Mouse (Mus musculus) hindbrain, embryonic 12.5 days (tissue): Measurements from ENCODE around the gene Usp36. TPM values are rescaled to one million over a fixed set of nuclear protein-coding genes. Genes with fewer than 3 reads are reported as not detected.
A peak's percentile ranks its signal among the peaks of the same experiment; 100 is the strongest.

Experiments used
- ATAC-seq: fragments of 200-750 bp; cut with Nextera tagmentation; 2 replicates; pipeline ENCODE4 v1.8.0; 2017; ENCODE audit warnings: moderate TSS enrichment; ENCODE audit not compliant: low FRiP score
- H3K27ac ChIP-seq: fragments of 300-500 bp; sonication (generic); 2 replicates; pipeline ENCODE4 v1.5.1; 2016; ENCODE audit warnings: mild to moderate bottlenecking
- H3K27me3 ChIP-seq: fragments of 300-500 bp; sonication (generic); 2 replicates; pipeline ENCODE4 v1.6.1; 2016; ENCODE audit warnings: mild to moderate bottlenecking
- H3K36me3 ChIP-seq: fragments of 300-500 bp; sonication (generic); 2 replicates; pipeline ENCODE4 v1.6.1; 2016; ENCODE audit warnings: mild to moderate bottlenecking
- H3K4me1 ChIP-seq: fragments of 300-500 bp; sonication (generic); 2 replicates; pipeline ENCODE4 v1.6.1; 2016
- H3K4me2 ChIP-seq: fragments of 300-500 bp; sonication (generic); replicated peaks from 2 replicates; pipeline ENCODE4 v1.6.1; 2016; ENCODE audit warnings: mild to moderate bottlenecking
- H3K4me3 ChIP-seq: fragments of 300-500 bp; sonication (generic); 2 replicates; pipeline ENCODE4 v1.5.1; 2016; ENCODE audit warnings: mild to moderate bottlenecking
- H3K9ac ChIP-seq: fragments of 300-500 bp; sonication (generic); 2 replicates; pipeline ENCODE4 v1.6.1; 2016; ENCODE audit warnings: mild to moderate bottlenecking, moderate library complexity
- H3K9me3 ChIP-seq: fragments of 300-500 bp; sonication (generic); replicated peaks from 2 replicates; pipeline ENCODE4 v1.6.1; 2016; ENCODE audit warnings: mild to moderate bottlenecking
- WGBS: fragments of 180-500 bp; shearing (Covaris S2); methylation state at CpG from one replicate; pipeline ENCODE4 v1.1.7; 2016; 5-methylcytosine and 5-hydroxymethylcytosine counted together
- polyA plus RNA-seq: library from polyadenylated mRNA; unstranded; fragments of >200 nt; fragmentation: Nextera tagmentation; extraction: Ambion mirVana; gene quantifications from 2 replicates; pipeline ENCODE4 v1.2.1, GENCODE M21; 2016

Usp36 gene
- polyA plus RNA-seq, result 17.1 and 19.9 TPM in 2 replicates

DNA sequence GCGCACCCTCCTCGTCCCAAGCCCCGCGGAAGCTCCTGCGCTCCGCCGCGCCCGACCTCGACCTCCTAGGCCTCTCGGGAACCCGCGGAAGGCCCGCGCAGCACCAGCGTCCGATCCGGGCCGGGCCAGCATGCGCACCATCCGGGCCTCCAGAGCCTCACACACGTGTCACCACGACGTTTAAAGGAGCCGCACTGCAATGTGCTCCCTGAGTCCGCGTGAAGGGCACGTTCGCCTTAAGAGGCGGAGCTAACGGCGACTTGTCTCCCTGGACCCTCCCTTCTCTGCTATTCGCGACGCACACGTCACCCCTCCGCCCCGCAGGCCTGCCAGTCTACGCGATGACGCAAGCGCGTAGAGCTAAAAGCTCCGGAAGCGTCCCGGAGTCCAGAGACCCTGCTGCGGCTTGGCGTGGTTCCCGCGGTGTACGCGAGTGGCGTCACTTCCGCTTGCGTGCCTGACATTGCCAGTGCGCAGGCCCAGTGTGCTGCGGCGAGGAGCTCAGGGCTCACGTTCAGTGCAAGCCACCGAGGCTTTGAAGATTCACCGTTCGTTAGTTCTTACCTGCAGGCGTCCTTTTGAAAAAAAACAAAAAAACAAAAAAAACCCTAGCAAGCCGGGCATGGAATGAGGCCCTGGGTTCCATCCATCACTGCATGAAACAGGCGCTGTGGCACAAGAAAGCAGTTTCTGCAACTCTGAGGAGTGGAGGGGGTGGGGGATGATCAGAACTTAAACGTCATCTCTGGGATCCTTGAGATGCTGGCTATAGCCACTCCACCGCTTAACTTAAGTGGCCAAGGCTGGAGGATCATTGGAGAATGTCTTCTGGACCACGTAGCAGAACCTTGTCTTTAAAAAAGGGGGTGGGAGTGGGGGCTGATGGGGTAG, at the start of gene Usp36:
TSS of gene Usp36 (minus strand) at position 246 of the 891 bp plus-strand sequence.
- whole genome bisulfite sequencing, result under 1% methylated on average over 68 of the region's 68 CpGs
- H3K27me3 ChIP-seq, result no peaks in the 10 kb centered on the region
- peak; percentile 99 for ATAC-seq

DNA sequence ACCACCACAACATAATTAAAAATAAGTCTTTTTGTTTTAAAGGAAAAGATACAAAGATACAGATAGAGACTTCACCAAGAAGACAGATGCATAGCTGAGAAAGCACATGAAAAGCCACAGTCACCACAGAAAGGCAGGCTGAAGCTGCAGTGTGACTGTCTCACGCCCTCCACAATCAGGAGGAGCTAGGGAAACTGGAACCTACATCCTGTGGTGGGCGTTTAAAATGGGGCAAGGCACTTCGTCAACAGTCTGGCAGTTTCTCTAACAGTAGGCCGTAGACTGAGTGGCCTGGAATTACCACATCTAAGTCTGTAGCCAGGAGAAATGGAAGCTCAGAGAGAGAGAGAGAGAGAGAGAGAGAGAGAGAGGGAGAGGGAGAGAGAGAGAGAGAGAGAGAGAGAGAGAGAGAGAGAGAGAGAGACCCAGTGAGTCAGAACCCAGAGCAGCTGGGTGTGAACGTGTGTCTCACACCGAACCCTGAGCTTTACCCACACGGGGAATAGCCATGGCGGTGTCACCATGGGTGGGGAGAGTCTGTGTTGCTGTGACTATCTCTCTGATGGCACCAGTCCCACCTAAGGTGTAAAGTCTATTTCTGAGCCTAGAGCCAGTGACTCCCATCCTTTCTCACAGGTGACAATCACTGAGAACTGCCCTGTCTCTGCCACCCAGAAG, 47.6 kb upstream of the Usp36 start:
- H3K27ac ChIP-seq, result no peak overlapping the region
- no peak overlapping the region for H3K9ac ChIP-seq
- peaks cover 12% of the 10 kb centered on the region for H3K4me1 ChIP-seq
- no peak overlapping the region for H3K4me3 ChIP-seq
- no peaks in the 10 kb centered on the region for H3K36me3 ChIP-seq
- no peak for ATAC-seq
- H3K4me2 ChIP-seq, result no peak overlapping the region
- no peaks in the 10 kb centered on the region for H3K9me3 ChIP-seq
- 84% methylated on average over 8 of the region's 8 CpGs for WGBS
- H3K27me3 ChIP-seq, result no peaks in the 10 kb centered on the region

More for the DNA sequence above, at the start of gene Usp36:
- Histone ChIP-seq H3K9me3 (no peaks in the 10 kb centered on the region), H3K4me1 (peaks cover 21% of the 10 kb centered on the region), H3K4me2 (peak within 1 kb of the TSS; percentile 96), H3K4me3 (peak within 1 kb of the TSS; percentile 91), H3K36me3 (peaks cover 25% of the 10 kb centered on the region), H3K27ac (peak within 1 kb of the TSS; percentile 81), H3K9ac (peak within 1 kb of the TSS; percentile 88)

DNA sequence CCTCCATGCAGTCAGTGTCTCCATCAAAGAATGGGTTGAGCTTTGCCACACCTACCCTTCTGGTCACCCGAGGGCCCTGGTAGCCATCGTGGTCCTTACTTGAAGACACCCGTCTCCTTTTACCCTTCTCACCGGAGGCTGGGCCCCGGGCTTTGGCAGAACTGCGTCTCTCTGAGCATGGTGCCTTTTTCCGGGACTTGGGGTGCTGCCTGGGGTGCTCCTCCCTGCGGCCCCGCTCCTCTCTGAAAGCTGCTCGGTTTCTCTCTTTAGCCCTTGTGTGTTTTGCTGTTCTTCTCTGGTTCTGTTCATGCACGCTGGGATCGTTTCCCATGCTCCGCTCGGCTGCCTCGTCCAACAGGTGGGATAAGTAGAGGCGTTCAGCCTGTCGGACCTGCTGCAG, 43.4 kb upstream of the Usp36 start:
- Histone ChIP-seq H3K4me1 (peaks cover 6% of the 10 kb centered on the region), H3K27ac (no peak overlapping the region), H3K4me3 (no peak overlapping the region), H3K36me3 (0 out of 2 replicates have a peak, but pooled peaks cover 3% of the 10 kb centered on the region), H3K27me3 (no peaks in the 10 kb centered on the region), H3K4me2 (no peak overlapping the region), H3K9ac (no peak overlapping the region), H3K9me3 (no peaks in the 10 kb centered on the region)
- no peak for ATAC-seq
- 90% methylated on average over 17 of the region's 17 CpGs for WGBS

DNA sequence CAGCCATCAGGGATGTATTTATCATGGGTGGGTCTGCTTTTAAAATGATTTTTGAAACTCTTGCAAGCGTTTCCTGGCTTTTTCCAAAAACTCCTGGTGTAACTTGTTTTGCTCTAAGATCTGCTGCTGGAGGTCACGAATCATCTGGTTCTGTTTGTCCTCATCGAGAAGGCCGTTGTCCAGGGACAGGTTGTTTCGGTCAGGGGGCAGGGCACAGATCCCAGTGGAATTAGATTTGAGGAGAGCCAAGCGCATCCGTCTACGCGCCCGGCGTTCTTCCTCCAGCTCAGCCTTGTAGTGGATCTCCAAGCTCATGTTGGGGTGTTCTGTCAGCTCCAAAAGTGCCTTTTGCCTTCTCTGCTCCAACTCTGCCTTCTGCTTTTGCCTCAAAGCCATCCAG, 42.3 kb upstream of the Usp36 start:
- Histone ChIP-seq H3K4me2 (no peak overlapping the region), H3K4me3 (no peak overlapping the region), H3K9me3 (no peaks in the 10 kb centered on the region), H3K36me3 (0 out of 2 replicates have a peak, but pooled peaks cover 3% of the 10 kb centered on the region), H3K27ac (no peak overlapping the region), H3K27me3 (no peaks in the 10 kb centered on the region), H3K9ac (no peak overlapping the region), H3K4me1 (peaks cover 17% of the 10 kb centered on the region)
- ATAC-seq, result no peak
- 84% methylated on average over 11 of the region's 11 CpGs for WGBS

DNA sequence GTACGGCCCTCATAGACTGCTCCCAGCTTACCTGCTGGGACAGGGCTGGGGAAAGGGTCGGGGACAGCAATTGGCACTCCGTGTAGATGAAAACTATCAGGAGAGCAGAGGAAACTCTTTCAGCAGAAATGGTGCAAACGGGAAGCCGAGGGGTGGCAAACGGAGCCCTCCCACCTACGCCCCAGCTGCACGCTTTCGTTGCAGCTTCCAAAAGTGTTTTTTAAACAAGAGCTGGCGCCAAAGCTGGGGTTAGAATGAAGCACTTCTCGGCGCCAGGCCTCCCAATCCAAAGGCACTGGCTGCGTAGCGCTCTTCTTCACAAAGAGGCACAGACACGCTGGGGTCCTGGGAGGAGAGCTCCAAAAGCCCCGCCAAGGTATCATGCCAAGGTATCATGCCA, 40.7 kb upstream of the Usp36 start:
- WGBS, result 96% methylated on average over 16 of the region's 16 CpGs
- H3K4me3 ChIP-seq, result no peak overlapping the region
- H3K27me3 ChIP-seq, result no peaks in the 10 kb centered on the region
- peaks cover 6% of the 10 kb centered on the region; the same call in 1 of the 2 replicates for H3K36me3 ChIP-seq
- ATAC-seq, result no peak
- H3K4me2 ChIP-seq, result no peak overlapping the region
- H3K9ac ChIP-seq, result no peak overlapping the region
- H3K27ac ChIP-seq, result no peak overlapping the region
- peaks cover 27% of the 10 kb centered on the region for H3K4me1 ChIP-seq
- H3K9me3 ChIP-seq, result no peaks in the 10 kb centered on the region

DNA sequence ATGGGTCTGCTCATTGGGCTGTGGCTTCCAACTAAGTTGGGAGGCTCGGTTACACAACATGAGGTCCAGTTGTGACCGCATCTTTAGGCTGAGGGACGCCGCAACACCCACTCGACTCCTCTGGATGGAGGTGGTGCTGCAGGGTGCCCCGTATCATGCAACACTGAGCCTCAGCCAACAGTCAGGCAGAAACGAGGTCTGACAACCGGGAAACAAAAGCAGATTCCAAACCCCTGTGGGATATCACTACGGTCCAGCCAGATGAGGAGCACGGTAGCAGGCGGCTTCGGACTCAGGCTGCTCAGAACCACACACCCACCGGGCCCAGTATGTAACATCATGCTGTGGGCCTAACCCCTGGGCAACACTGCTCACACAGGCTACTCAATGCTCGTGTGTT, 40.3 kb upstream of the Usp36 start:
- no peak overlapping the region for H3K4me2 ChIP-seq
- 94% methylated on average over 14 of the region's 14 CpGs for WGBS
- no peaks in the 10 kb centered on the region for H3K27me3 ChIP-seq
- H3K27ac ChIP-seq, result no peak overlapping the region
- no peak for ATAC-seq
- peaks cover 6% of the 10 kb centered on the region; the same call in 1 of the 2 replicates for H3K36me3 ChIP-seq
- H3K4me3 ChIP-seq, result no peak overlapping the region
- no peaks in the 10 kb centered on the region for H3K9me3 ChIP-seq
- H3K4me1 ChIP-seq, result peaks cover 27% of the 10 kb centered on the region
- H3K9ac ChIP-seq, result no peak overlapping the region

DNA sequence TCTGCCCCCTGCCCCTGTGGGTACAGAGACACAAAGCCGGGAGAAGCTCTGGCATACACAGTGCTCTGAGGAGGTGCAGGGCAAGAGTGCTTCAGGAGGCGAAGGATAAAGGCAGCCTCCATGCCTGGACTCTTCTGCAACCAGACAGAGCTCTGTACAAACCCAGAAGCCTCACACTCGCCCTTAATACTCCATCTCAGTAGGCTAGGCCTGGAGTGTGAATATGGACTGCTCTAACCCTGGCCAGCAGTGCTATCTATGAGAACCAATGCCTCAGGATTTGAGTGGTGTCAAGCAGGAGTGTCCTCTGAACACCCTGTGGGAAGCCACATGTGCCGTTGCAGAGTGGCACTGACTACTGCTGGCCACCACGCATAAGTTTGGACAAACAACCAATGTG, 38.9 kb upstream of the Usp36 start:
- 88% methylated on average over 5 of the region's 5 CpGs for WGBS
- Histone ChIP-seq H3K4me1 (peaks cover 32% of the 10 kb centered on the region), H3K27ac (no peak overlapping the region)

DNA sequence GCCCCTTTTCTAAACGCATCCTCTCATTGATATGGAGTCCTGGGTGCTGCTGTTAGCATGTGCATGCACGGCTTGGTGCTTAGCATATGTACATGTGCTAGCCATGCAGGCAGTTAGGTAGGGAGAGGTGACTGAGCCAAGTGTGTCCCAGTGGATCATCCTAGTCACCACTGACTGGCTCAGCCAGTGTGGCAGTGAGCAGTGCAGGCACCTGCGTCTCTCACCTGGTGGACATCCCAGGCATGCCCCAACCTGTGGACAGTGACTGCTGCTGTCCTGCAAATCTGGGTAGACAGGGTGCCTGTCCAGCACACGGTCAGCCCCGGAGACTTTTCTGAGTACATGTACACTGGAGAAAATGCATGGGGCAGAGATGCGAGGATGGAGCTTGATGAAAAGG, 38.5 kb upstream of the Usp36 start:
- Histone ChIP-seq H3K27me3 (no peaks in the 10 kb centered on the region), H3K4me2 (no peak overlapping the region), H3K4me1 (peaks cover 32% of the 10 kb centered on the region), H3K27ac (peak overlapping the region; percentile 49; the same call in 1 of the 2 replicates), H3K9ac (no peak overlapping the region), H3K9me3 (no peaks in the 10 kb centered on the region), H3K36me3 (peaks cover 6% of the 10 kb centered on the region; the same call in 1 of the 2 replicates), H3K4me3 (no peak overlapping the region)
- ATAC-seq, result no peak
- WGBS, result 94% methylated on average over 6 of the region's 6 CpGs

More for the DNA sequence above, 38.9 kb upstream of the Usp36 start:
- no peak overlapping the region for H3K9ac ChIP-seq
- H3K27me3 ChIP-seq, result no peaks in the 10 kb centered on the region
- H3K9me3 ChIP-seq, result no peaks in the 10 kb centered on the region
- no peak for ATAC-seq
- H3K4me3 ChIP-seq, result no peak overlapping the region
- no peak overlapping the region for H3K4me2 ChIP-seq
- peaks cover 6% of the 10 kb centered on the region; the same call in 1 of the 2 replicates for H3K36me3 ChIP-seq

DNA sequence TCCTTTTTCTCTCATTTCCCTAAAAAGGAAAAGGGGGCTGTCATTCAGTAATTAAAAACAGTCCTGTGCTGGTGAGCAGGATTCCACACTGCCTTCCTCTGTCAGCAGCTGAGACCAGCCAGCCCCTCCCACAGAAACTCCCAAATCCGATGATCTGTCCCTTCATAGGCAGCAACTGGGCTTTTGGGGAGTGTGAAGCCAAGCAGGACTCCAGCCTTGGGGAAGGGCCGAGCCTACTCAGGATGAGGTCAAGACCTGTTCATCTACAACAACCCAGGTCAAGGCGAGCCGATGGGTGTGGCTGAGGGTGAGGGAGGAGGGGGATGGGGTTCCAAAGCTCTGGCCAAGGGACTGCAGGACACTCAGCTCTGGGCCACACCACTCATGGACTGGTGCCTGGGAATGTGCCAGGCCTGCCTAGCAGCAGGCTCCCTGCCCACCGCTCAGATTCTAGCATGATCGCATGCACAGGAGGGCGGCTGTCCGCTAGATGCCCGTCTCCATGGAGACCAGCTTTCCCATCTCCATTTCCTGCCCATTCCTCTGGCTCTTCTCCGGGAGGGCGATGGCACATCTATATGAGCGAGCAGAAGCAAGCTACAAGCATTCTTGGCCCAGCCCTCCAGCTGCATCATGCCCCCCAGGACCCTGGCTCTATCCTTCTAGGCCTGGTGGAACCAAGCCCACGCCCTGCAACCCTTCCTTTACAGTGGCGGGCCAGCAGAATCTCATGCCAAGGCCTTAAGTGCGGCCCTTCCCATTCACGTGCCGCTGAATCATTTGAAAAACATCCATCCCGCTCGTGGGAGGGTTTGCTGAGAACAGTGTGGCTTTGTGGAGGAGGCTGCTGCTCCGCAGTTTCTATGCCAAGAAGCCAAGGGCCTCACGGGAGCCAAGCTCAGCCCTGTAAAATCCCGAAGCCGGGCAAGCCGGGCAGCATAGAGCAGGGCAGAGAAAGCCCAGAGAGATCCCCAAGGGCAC, 37.2 kb upstream of the Usp36 start:
- Histone ChIP-seq H3K9ac (0 out of 2 replicates have a peak overlapping the region, but pooled peaks have one; percentile 14), H3K27ac (peak overlapping the region; percentile 49), H3K4me2 (0 out of 2 replicates have a peak overlapping the region, but pooled peaks have one; percentile 4), H3K36me3 (peaks cover 3% of the 10 kb centered on the region; the same call in 1 of the 2 replicates), H3K4me1 (peaks cover 33% of the 10 kb centered on the region), H3K27me3 (no peaks in the 10 kb centered on the region), H3K9me3 (no peaks in the 10 kb centered on the region), H3K4me3 (no peak overlapping the region)
- WGBS, result 66% methylated on average over 24 of the region's 24 CpGs
- peak; percentile 71 for ATAC-seq

DNA sequence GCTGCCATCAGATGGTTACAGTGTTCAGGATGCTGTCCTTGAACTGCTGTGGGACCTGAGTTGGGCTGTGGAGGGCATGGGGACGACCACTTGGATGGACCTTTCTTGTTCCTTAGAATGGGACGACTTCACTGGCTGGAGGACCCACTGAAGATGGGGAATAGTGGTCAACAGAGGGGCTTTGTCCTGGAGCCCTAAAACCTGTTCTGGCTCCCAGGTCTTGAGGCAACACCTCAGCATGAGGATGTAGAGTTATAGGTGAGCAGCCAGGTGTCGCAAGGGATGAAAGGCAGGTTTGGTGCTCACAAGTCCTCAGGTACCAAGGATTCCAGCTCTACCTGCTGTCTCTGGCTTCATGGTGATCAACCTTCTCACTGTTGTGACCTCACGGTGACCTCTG, 36.4 kb upstream of the Usp36 start:
- no peaks in the 10 kb centered on the region for H3K27me3 ChIP-seq
- H3K9me3 ChIP-seq, result no peaks in the 10 kb centered on the region
- H3K36me3 ChIP-seq, result peaks cover 3% of the 10 kb centered on the region; the same call in 1 of the 2 replicates
- H3K4me3 ChIP-seq, result no peak overlapping the region
- peaks cover 39% of the 10 kb centered on the region for H3K4me1 ChIP-seq
- WGBS, result 83% methylated on average over 4 of the region's 4 CpGs
- no peak overlapping the region for H3K9ac ChIP-seq
- ATAC-seq, result no peak
- no peak overlapping the region for H3K4me2 ChIP-seq
- H3K27ac ChIP-seq, result no peak overlapping the region

DNA sequence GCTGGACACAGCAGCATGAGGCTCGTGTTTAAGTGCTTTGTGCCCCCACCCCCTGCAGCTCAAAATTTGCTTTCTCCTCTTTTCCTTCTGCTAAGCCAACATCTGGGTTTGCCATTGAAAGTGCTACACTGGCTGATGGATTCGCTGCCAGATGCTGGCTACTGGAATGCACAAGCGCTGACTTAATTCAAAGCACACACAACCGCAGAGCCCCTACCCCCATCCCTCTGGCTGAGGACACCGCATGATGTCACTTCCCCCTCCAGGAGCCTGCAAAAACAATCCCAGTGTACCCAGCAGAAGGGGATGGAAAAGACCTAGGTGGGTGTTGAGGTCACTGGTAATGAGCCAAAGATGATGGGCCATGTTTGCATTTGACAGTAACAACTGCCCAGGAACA, 34.5 kb upstream of the Usp36 start:
- H3K27ac ChIP-seq, result no peak overlapping the region
- no peak for ATAC-seq
- H3K9me3 ChIP-seq, result no peaks in the 10 kb centered on the region
- H3K9ac ChIP-seq, result no peak overlapping the region
- no peak overlapping the region for H3K4me2 ChIP-seq
- H3K4me3 ChIP-seq, result no peak overlapping the region
- no peaks in the 10 kb centered on the region for H3K27me3 ChIP-seq
- 63% methylated on average over 5 of the region's 5 CpGs for WGBS
- peaks cover 41% of the 10 kb centered on the region for H3K4me1 ChIP-seq
- peaks cover 6% of the 10 kb centered on the region; the same call in 1 of the 2 replicates for H3K36me3 ChIP-seq
